Mouse (Mus musculus) fat pad, adult 2 months (tissue): Measurements from ENCODE around the gene Eci1.

ENCODE experiments used
- DNase-seq: peaks from one replicate; pipeline ENCODE4 v3.0.0-alpha.2; 2011; ENCODE audit warnings: low read depth, low spot score; ENCODE audit errors: extremely low read depth

Eci1 gene

DNA sequence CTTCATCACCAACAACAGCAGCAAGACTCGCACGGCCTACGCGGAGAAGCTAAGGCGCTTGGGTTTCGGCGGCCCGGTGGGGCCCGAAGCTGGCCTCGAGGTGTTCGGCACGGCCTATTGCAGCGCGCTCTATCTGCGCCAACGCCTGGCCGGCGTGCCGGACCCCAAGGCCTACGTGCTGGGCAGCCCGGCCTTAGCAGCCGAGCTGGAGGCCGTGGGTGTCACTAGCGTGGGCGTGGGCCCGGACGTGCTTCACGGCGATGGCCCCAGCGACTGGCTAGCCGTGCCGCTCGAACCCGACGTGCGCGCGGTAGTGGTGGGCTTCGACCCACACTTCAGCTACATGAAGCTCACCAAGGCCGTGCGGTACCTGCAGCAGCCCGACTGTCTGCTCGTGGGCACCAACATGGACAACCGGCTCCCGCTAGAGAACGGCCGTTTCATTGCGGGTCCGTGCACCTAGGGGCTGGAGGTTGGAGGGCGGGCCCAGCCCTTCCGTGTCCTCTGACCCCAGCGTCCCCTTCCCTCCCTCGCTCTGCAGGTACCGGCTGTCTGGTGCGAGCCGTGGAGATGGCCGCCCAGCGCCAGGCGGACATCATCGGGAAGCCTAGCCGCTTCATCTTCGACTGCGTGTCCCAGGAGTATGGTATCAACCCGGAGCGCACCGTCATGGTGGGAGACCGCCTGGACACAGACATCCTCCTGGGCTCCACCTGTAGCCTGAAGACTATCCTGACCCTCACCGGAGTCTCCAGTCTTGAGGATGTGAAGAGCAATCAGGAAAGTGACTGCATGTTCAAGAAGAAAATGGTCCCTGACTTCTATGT, 44.5 kb downstream of the Eci1 start:
- DNase-seq: no peak

DNA sequence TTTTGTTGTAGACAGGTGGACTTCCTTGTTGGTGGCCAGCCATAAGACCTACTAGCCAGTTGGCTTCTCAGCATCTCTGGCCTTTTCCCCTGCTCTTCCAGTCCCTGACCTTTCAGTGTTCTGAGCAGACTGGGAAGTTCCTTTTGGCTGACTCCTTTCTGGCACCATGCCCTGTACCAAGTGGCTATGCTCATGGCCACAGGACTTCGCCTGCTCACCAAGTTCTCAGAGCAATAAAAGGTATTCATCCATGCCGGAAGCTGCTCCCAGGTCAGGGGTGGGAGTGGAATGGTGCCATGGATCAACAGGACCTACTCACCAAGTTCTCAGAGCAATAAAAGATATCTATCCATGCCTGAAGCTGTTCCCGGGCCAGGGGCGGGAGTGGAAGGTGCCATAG, 46.1 kb downstream of the Eci1 start:
- peak; percentile 78 for DNase-seq

DNA sequence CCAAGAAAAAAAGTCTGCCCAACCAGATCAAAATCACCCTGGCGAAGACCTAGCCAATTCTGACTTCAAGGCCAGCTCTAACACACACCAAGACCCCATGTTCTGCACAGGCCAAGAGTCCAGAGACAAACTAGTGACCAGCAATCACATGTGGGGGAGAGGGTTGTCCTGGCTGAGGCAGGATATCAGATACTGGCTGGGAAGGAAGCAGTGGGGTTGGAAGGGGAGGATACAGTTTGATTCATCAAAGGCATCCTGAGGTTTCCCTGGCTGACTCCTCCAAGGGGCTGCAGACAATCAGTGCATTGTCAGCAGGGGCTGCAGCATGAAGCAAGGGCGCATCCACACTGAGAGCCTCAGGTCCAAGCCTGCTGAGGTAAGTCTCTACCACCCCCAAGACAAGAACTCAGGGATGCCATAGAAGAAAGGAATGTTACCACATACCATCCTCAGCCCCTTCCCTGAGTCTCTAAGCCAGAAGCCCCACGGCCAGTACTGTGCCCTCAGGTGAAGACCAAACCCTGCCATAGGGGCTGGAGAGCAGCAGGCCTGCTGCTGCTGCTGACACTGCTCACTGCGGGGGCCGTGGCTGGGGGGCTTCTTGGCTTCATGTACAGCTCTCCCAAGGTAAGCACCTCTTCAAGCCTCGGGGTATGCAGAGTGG, 47.3 kb downstream of the Eci1 start, which contains the start of gene Bricd5:
TSS of gene Bricd5 (plus strand) at position 273 of the 664 bp plus-strand sequence.
- DNase-seq: no peak

DNA sequence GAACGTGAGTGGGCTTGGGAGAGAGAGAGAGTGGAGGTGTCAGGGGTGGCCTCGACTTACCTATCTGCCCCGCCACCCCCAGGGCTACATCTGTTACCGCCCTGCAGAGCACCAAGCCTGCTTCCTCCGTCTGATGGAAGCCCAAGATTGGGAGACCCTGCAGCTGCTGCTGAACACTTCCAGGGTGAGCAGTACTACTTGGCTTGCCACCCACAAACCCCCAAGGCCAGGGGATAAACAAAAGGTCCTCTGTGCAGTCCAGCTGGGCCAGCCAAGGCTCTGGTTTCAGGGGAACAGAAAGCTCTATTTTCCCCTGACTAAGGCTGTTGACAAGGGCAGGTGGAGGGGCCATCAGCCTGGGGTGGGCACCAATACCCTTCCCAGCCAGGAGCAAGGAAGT, 48.1 kb downstream of the Eci1 start:
- no peak for DNase-seq

DNA sequence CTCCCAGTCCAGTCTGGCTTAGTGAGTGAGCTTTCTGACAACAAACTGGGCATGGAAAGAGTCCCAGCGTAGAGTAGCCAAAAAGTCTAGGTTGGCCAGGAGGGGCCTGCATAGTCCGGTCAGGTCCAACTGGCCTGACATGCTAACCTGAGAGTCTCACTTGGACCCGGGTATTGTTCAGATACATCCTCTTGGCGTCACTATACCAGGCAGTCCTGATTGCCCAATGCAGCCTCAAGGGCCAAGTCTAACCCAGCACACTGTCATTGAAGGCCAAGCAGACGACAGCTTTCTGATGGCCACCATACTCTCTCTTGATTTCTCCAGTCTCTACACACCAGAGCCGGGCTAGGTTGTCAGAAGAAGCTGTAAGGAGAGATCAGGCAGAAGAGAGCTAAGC, 49.1 kb downstream of the Eci1 start:
- DNase-seq: no peak

DNA sequence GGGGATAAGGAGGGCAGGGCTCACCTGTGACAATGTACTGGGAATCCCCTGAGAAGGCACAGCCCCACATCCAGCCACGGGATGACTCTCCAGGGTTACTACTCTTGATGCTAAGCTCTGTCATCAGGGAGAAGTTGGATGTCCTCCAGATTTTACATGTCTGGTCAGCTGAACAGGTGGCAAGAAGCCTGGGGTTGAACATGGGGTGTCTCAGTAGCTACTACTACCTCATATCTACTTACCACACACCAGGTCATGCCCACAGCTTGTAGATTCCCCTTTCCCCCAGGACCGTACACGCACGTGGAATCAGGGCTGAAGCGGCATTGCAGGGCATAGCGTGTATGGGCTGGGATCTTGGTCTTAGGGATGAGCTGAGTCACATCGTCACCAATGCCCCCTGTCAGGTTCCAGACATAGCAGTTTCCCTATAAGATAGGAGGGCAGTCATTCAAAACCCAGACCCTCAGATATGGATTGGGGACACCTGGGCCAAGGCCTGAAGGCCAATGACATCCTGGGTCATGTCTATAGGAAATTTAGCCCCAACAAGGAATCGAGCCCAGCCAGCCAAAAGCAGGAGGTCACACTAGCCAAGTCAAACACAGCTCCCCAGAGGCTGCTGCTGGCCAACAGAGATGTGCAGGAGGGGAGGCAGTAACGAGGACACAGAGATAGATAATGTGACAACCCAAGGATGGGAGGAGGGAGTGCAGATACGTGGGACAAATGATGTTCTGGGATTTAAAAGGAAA, 49.8 kb downstream of the Eci1 start:
- no peak for DNase-seq

DNA sequence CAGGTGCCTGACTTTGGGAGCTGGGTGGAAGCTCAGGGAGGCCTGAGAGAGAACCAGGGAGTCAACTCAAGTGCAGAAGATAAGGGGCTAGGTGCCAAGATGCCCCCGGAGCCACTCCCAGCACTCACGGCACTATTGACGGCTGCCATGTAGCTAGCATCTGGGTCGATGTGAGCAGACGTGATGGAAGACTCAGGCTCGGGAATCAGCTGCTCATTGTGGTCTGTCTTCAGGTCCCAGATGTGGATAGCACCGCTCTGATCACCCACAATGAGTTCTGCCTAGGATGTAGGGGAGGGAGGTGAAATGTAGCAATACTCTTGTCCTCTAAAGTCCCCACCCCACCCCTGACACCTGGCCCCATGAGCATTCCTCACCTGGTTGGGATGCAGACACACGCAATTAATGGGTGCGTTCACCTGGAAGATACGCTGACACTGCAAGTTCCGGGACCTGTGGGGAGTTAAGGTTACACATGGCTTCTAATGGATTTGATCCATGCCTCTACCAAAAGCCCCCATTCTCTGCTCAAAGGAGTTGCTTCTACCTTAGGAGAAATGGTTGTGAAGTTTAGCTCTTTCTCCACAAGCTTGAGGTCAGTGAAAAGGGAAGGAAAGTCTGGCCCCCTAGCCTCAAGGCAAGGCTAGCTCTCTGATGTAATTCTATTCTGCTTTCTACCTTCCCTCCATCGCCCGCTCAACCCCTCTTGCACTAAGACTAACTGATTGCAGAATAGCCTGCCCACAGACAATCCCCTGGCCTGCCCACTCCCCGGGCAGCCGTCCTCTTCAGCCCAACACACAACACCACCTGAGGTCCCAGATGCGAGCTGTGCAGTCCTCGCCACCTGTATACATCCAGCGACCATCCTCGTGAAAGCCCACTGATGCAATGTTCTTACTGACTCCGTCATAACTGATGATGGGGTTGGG, 50.9 kb downstream of the Eci1 start:
- DNase-seq: no peak

DNA sequence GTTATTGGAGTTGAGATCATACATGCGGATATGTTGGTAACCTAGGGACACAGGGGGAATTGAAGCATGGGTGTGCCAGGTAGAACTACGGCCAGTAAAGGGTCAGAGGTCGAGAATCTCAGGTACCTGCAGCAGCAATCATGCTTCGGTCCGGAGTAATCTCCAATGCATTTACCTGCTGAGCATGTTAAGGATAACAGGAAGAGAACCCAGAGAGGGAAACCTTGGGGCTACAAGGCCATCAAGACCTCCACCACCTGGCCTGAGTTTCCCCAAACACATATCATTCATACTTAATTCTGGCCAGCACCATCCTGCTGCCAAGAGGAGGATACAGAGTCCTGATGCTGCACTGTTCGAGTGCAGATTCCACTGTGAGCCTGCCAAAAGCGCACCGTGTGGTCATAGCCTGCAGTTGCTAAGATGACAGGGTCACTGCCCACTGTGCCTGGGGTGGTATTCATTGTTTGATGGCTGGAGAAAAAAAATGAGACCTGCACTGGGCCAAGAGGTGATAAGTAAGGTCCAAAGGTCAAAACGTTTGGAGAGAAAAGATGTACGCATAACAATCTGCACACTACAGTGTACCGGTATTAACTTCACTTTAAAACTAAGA, 51.7 kb downstream of the Eci1 start:
- DNase-seq: no peak

DNA sequence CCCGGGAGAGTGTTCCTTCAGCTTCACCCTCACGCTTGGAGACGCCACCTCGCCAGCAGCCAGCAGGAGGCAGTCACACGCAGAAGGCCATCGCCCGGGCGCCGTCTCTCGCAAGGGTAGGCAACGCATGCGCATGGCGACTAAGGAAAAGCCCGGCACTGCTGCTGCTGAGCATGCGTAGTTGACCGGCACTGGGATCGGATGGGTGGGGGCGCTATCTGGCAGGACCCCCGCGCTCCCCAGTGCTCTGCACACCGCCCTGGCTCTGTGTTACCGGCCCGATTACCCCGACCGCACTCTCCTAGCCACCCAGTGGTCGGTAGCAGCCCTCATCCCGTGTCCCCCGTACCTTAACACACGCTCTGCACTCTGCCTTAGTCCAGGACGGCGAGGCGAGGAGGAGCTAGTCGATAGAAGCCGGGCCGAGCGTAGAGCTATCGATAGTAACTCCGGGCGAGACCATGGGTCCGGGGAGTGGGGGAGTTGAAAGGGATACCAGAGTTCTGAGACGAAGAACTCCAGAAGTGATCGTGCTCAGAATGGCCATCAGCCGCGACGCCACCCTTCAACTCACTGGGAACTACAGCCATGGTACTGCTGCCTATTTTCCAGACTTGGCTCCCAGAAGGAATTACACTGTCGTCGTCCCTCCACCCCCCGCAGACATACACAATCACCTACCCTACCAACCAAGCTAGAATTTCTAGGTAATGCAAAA, 52.4 kb downstream of the Eci1 start, which contains the start of gene Mlst8:
TSS of gene Mlst8 (minus strand) at position 416 of the 718 bp plus-strand sequence.
- no peak for DNase-seq

DNA sequence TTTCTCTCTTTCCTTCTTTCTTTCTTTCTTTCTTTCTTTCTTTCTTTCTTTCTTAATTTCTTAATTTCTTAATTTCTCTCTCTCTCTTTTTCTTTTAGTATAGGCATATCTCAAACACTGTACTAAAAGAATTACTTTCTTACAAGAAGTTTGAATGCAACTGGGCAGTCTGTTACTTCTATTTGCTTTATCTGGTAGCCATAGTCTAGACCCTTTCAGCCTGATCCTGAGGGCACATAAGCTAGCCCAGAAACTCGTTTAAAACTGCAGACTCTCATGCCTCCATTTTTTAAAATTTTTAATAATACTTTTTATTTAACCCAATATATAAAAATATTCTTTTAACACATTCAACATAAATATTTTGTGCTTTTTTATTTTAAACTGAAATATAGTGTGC, 53.0 kb downstream of the Eci1 start:
- DNase-seq: no peak

DNA sequence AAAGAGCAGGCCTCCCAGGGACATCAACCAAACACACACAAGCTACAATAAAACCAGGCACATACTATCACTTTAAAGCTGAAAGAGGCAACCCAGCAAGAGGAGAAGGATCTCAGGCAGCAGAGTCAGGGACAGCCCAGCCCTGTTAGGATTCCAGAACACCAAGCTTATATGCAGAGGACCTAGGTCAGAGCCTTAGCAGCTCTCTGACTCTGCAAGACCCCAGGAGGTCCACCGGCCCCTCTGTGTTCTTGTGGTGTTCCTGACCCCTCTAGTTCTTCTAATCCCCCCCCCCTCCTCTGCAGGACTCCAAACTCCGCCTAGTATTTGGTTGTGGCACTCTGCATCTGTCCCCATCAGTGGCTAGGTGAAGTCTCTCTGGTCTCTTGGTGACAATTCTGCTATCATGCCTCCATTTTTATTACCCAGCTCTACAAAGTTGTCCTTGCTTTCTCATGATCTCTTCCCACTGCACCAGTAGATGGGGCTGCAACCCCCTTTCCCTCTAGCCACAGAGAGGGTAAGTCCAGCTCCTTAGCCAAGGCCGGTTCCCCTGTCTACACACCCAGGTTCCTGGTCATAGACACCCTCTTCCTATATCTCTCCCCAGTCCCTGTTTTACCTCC, 53.9 kb downstream of the Eci1 start:
- DNase-seq: no peak

DNA sequence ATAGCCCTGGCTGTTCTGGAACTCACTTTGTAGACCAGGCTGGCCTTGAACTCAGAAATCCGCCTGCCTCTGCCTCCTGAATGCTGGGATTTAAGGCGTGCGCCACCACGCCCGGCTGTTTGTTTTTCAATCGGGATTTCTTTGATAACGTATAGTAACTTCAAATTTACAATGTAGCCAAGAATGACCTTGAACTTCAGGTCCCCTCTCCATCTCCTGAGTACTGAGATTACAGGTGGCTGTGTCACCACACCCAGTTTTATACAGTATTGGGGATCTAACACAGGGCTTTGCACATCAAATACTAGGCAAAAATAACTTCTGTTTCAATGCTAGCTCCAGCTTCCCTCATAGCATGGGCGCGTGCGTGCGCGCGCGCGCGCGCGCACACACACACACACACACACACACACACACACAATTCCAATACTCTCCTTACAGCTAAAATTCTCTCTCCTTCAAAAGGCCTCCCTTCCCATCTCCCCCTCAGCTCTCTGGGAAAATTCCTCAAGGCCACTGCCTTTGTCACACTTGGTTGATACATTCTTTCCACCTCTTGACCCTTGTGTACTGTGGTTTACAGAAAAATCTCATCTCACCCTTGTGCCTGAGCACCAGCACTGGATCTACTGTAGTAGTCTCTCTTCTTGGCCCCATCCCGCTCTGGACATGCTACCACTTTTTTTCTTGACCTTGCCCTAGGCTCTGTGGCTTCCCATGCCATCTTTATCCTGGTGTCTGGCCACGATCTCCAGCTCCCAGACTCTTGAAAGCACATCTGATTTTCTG, 54.8 kb downstream of the Eci1 start:
- no peak for DNase-seq

DNA sequence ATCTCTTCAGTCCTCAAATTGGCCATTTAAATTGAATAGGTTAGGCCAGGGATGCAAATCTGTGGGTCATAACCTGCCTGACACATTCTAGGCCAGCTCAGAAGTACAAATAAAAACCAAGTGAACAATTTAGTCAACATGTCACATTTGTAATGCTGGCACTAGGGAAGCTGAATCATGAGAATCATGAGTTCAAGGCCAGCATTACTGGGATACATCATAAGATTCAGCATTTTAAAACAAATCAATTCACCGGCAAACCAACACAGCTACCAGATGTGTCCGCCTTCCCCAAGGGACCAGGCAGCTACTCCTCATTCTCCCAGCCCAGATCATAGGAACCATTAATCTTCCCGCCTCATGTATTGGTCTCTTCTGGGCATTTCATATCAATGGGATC, 57.1 kb downstream of the Eci1 start:
- no peak for DNase-seq

DNA sequence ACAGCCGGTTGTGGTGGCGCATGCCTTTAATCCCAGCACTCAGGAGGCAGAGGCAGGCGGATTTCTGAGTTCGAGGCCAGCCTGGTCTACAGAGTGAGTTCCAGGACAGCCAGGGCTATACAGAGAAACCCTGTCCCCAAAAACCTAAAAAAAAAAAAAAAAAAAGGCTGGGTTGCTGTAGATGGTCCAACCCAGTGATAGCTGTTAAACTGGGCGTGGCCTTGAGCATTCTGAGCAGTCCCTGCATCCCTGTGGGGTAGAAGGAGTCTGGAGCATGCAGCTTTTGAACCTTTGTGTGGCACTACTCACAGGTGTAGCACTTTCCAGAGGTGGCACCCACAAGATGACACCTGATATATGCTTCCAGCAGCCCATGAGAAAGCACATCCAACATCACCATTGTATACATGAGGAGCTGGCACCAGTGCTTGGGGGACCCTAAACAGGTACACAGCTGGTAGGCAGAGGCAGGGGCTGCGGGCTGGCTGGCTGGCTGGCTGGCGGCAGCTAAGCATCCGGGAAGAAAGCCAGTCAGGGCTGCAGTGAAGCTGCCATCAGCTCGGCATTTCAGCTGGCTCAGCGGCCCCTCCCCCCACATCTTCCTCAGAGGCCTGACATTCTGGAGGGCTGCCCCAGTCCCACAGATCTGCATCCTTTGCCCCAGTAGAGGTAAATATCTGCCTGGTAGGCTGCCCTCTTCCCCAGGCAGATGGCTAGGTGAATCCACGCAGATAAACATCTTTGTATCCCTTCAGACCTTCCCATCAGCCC, 58.8 kb downstream of the Eci1 start:
- DNase-seq: no peak

DNA sequence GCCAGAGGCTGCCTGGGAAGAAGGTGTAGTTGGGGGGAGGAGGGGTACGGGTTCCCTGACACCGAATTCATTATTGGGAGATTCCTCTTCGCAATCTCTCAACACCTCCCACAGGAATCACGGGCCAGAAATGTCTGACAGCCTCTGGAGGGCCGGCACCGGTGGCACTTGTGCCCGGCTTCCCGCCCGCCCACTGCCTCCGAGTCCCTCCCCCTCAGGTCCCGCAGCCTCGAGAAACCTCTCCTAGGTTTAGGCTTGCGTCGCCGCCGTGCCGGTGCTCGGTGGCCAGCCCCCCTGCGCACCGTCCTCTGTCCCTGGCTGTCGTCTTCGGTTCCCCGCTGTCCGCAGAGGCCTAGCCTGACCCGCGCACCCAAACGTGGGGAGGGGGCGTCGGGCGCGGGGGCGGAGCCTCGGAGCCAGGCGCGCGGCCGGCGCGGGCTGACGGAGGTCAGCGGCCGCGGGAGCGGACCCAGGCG, 61.8 kb downstream of the Eci1 start, which contains the start of gene Caskin1:
TSS of gene Caskin1 (plus strand) at position 416 of the 476 bp plus-strand sequence.
- DNase-seq: no peak

DNA sequence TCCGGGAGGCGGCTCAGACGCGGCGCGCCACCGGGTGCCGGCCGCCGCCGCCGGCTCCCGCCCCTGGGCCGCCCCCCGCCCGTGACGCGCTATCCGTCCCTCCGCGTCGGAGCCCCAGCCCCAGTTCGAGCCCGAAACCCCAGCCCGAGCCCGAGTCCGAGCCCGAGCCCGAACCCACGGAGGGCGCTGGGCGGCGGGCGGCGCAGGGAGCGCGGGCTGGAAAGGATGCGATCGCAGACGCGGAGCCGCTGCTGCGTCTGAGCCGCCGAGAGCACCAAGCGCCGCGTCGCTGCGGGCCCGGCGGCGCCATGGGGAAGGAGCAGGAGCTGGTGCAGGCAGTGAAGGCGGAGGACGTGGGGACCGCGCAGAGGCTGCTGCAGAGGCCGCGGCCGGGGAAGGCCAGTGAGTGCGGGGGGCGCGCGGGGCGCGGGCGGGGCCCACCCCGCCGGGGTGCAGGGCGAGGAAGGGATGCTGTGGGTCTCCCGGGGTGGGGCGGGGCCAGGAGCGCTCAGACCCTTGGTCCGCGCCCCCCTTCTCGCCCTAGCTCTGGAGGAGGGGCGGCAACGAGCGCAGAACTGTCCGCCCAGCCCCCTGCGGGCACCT, 62.3 kb downstream of the Eci1 start:
- DNase-seq: no peak
